Mouse (Mus musculus) cortical plate, adult 2 months (tissue): ENCODE measurements around the gene Tpt1.

ENCODE experiments used
- CTCF ChIP-seq: fragments of 200-500 bp; IDR thresholded peaks from 2 replicates; pipeline ENCODE4 v1.5.1; 2011; ENCODE audit warnings: mild to moderate bottlenecking, control low read depth, low read length; ENCODE audit not compliant: insufficient read depth; ENCODE audit errors: extremely low read depth
- POLR2A ChIP-seq: fragments of 200-500 bp; IDR thresholded peaks from 2 replicates; pipeline ENCODE4 v1.6.1; 2011; ENCODE audit warnings: mild to moderate bottlenecking, low read length, control low read depth; ENCODE audit not compliant: insufficient read depth; ENCODE audit errors: extremely low read depth

DNA sequence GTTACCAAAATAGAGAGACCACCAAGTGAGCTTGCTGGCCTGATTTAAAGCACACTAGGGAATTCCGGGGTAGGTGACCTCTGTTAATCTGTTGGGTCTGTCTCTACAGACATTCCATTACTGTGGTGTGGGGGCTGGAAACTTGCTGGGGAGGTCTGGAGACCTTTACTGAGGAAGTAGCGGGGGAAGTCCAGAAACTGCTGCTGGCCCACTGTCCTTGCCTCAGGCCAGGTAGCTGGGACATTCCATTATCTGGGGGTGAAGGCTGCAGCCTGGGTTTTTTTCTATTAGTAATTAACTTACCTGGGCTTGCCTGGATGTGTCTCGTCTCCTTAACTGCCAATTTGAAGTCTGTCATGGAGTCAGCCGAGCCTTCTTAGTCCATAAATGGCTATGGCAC, 37.0 kb downstream of the Tpt1 start:
- TF ChIP-seq CTCF (no peak), POLR2A (no peak)
